Comparison of ENCODE assay signal across 19 mouse cellular contexts in the genomic region with DNA sequence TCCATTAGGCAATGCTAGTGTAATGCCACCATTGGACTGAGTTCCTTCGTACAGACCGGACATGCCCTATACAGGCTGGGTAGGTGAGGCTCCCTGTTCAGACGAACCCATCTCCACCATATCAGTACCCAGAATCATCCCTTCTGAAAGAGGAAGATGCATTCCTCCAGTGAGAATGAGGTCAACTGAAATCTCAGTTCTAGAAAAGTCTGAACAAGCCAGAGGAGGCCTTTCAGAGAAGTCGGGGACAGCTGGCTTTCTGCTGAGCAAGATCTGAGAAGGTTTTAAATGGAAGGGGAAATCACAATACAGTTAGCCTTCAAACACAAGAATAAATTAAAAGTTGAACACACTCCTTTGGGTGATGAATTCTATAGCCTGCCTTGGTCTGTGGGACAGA.
"Had no signal": no experiment of that assay in that cellular context is flagged by ENCODE, and none has a peak within 500 bp of the region (broad histone marks: within the 10 kb centered on the region; RNA-seq: fewer than 3 reads in every experiment).

No protein-coding gene starts in this region.

- ATAC-seq: midbrain, embryonic 16.5 days had no signal

- H3K4me3 ChIP-seq: midbrain, embryonic 10.5 days; midbrain, embryonic 12.5 days; myocyte; neural tube, embryonic 13.5 days; neural tube, embryonic 15.5 days had no signal

- H3K27ac ChIP-seq: midbrain, embryonic 10.5 days; midbrain, embryonic 12.5 days; neural tube, embryonic 13.5 days; neural tube, embryonic 15.5 days had no signal

- H3K4me1 ChIP-seq: midbrain, embryonic 10.5 days; midbrain, embryonic 12.5 days; neural tube, embryonic 15.5 days had no signal

- DNase-seq: lung, adult 18-20 months; lung, embryonic 14.5 days; lung, postnatal 10 days; lung, postnatal 4 days; midbrain, embryonic 14.5 days; retina, postnatal 1 day; right cerebral cortex, adult 18-20 months; right cerebral cortex, postnatal 25 days; right cerebral cortex, postnatal 4 days; spleen, adult 18-20 months; thymus, adult 18-20 months; thymus, postnatal 14 days; thymus, postnatal 36 days had no signal

- H3K4me2 ChIP-seq: lung, embryonic 14.5 days; midbrain, embryonic 12.5 days; neural tube, embryonic 13.5 days; neural tube, embryonic 15.5 days had no signal

- H3K27me3 ChIP-seq: midbrain, embryonic 12.5 days; neural tube, embryonic 13.5 days; neural tube, embryonic 15.5 days had no signal

- H3K9ac ChIP-seq: lung, embryonic 14.5 days; midbrain, embryonic 12.5 days; neural tube, embryonic 13.5 days; neural tube, embryonic 15.5 days had no signal

- H3K36me3 ChIP-seq: midbrain, embryonic 10.5 days; midbrain, embryonic 12.5 days; neural tube, embryonic 13.5 days; neural tube, embryonic 15.5 days had no signal

- H3K9me3 ChIP-seq: midbrain, embryonic 10.5 days; midbrain, embryonic 12.5 days; neural tube, embryonic 13.5 days; neural tube, embryonic 15.5 days had no signal
